Mouse (Mus musculus): ENCODE measurements around the gene Slc2a5.
A peak's percentile ranks its signal among the peaks of the same experiment; 100 is the strongest.

Slc2a5 gene

GRCm38 (mm10) chr4:150119055-150119454, at the start of gene Slc2a5:
Gene Slc2a5 (plus strand): TSS chr4:150119283.
- peak; percentile 63 for DNase-seq (ENCODE audit: low spot score)

- DNase-seq (ENCODE audit: low spot score): no peak
These were observed 48.9 kb upstream of the Slc2a5 start for GRCm38 (mm10) chr4:150070136-150070535.

- DNase-seq (ENCODE audit: low spot score): no peak
These were observed 46.5 kb upstream of the Slc2a5 start for GRCm38 (mm10) chr4:150072416-150073101.

- peak; percentile 75 for DNase-seq (ENCODE audit: low spot score)
These were observed 46.0 kb upstream of the Slc2a5 start for GRCm38 (mm10) chr4:150073102-150073473.

- DNase-seq (ENCODE audit: low spot score): no peak
These were observed 43.7 kb upstream of the Slc2a5 start for GRCm38 (mm10) chr4:150075350-150075749.

- DNase-seq (ENCODE audit: low spot score): peak; percentile 36
These were observed 42.9 kb upstream of the Slc2a5 start for GRCm38 (mm10) chr4:150076147-150076546.

GRCm38 (mm10) chr4:150078646-150079045, 40.4 kb upstream of the Slc2a5 start:
- DNase-seq (ENCODE audit: low spot score): no peak

GRCm38 (mm10) chr4:150079244-150079643, 39.8 kb upstream of the Slc2a5 start:
- DNase-seq (ENCODE audit: low spot score): no peak

GRCm38 (mm10) chr4:150080330-150080967, 38.6 kb upstream of the Slc2a5 start:
- DNase-seq (ENCODE audit: low spot score): no peak

- DNase-seq (ENCODE audit: low spot score): peak; percentile 52
These were observed 33.7 kb upstream of the Slc2a5 start for GRCm38 (mm10) chr4:150085366-150085765.

GRCm38 (mm10) chr4:150086841-150087160, 32.3 kb upstream of the Slc2a5 start:
- no peak for DNase-seq (ENCODE audit: low spot score)

GRCm38 (mm10) chr4:150087161-150087889, 31.8 kb upstream of the Slc2a5 start, which contains the start of gene Gpr157:
Gene Gpr157 (plus strand): TSS chr4:150087365.
- peak; percentile 96 for DNase-seq (ENCODE audit: low spot score)

- DNase-seq (ENCODE audit: low spot score): no peak
These were observed 31.1 kb upstream of the Slc2a5 start for GRCm38 (mm10) chr4:150087890-150088530.

GRCm38 (mm10) chr4:150089121-150089520, 30.0 kb upstream of the Slc2a5 start:
- no peak for DNase-seq (ENCODE audit: low spot score)

GRCm38 (mm10) chr4:150091887-150092582, 27.0 kb upstream of the Slc2a5 start:
- peak; percentile 53 for DNase-seq (ENCODE audit: low spot score)

GRCm38 (mm10) chr4:150092583-150092902, 26.5 kb upstream of the Slc2a5 start:
- DNase-seq (ENCODE audit: low spot score): no peak

- no peak for DNase-seq (ENCODE audit: low spot score)
These were observed 25.3 kb upstream of the Slc2a5 start for GRCm38 (mm10) chr4:150093560-150094462.

GRCm38 (mm10) chr4:150094463-150094789, 24.7 kb upstream of the Slc2a5 start:
- DNase-seq (ENCODE audit: low spot score): peak; percentile 58

GRCm38 (mm10) chr4:150096309-150096708, 22.8 kb upstream of the Slc2a5 start:
- DNase-seq (ENCODE audit: low spot score): no peak

- DNase-seq (ENCODE audit: low spot score): no peak
These were observed 21.2 kb upstream of the Slc2a5 start for GRCm38 (mm10) chr4:150097847-150098246.

- DNase-seq (ENCODE audit: low spot score): peak; percentile 95
These were observed 20.2 kb upstream of the Slc2a5 start for GRCm38 (mm10) chr4:150098880-150099279.
